Mouse (Mus musculus) gonadal fat pad, adult 2 months (tissue): ENCODE results near the gene Cast. TPM values are rescaled to one million over a fixed set of nuclear protein-coding genes. Genes with fewer than 3 reads are reported as not detected.
A peak's percentile ranks its signal among the peaks of the same experiment; 100 is the strongest.

ENCODE experiments used
- DNase-seq: peaks from one replicate; pipeline ENCODE4 v3.0.0-alpha.2; 2012; ENCODE audit warnings: low read depth
- polyA plus RNA-seq: library from polyadenylated mRNA; depleted of rRNA; stranded (reverse); fragments of >200 nt; gene quantifications from 2 replicates; pipeline ENCODE4 v1.2.3, GENCODE M21; 2012; rRNA removed

Gene Cast
- 12.9 and 15.0 TPM in 2 replicates for polyA plus RNA-seq

- DNase-seq: peak; percentile 34
These were observed at the start of gene Cast for GRCm38 (mm10) chr13:74808152-74808929. Gene Cast, minus strand, starts transcription at chr13:74808810.

GRCm38 (mm10) chr13:74854338-74855047, 45.9 kb upstream of the Cast start:
- DNase-seq: no peak

DNA sequence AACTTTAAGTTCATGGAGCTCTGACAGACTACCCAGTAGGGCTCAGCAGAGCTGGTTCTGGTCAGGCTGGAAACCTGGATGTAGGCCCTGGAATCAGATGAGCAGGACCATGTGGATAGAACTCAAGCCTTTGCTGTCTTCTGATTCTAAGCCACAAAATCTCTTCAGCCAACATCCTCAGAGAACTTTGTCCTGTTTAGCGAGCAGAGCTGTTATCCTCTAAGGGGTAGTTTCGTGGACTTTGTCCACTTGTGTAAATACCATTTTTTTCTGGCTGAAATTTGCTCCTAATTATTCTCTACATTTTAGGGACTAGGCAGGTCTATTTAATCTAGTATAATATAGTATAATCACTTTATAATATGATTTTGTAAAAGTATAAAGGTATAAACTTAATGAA, 42.2 kb upstream of the Cast start:
- DNase-seq: no peak

DNA sequence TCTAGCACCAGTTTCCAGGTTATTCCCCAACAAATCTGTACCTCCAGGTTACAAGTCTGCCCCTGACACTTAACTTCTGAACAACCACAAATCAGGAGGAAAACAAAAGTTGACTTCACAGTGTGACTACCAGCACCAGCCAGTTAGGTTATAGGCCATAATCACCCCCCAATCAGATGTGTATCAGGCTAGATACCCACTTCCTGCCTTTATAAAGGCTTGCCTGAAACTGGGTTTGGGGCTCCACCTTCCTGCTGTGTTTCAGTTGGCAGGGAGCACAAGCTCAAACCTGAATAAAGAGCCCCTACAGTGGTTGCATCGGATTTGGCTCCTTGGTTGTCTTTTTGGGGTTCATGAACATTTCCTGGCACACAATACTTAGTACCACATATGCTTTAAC, 37.3 kb upstream of the Cast start:
- DNase-seq: no peak

- no peak for DNase-seq
These were observed 25.9 kb upstream of the Cast start for GRCm38 (mm10) chr13:74834543-74834942.

GRCm38 (mm10) chr13:74822095-74822494, 13.5 kb upstream of the Cast start:
- DNase-seq: peak; percentile 26

GRCm38 (mm10) chr13:74815753-74816152, 7.1 kb upstream of the Cast start:
- DNase-seq: no peak

DNA sequence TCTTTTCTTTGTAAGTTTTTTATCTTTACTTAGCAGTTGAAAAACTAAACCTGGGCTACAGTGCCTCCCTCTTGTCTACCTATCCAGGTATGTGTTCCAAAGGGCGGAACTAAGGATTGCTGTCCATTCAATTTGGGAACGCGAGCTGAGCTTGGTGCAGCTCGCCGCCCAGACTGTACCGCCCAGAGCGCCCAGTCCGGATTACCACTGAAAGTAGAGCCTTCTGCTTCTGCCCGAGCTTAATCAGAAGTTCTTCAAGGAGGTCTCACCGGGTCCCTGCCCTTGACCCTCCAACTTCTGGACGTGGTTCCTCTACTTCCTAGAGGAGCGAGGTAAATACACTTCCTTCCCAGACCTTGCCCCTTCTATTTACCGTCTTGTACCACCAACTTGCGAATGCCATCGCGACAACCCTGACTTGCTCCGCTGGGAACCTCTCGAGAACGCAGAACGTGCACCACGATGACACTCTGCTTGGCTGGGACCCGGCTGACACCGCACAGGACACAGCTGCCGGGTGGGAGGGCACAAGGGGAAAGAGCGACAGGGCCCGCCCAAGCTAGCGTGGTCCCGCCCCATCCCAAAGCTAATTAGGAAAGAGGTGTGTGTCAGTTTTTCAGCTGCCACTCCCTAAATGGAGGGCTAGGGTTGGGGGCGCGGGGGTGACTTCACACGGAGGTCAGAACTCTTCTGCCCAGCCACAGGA, 1.0 kb downstream of the Cast start:
- peak; percentile 30 for DNase-seq

GRCm38 (mm10) chr13:74806934-74807333, 1.7 kb downstream of the Cast start:
- peak; percentile 28 for DNase-seq

DNA sequence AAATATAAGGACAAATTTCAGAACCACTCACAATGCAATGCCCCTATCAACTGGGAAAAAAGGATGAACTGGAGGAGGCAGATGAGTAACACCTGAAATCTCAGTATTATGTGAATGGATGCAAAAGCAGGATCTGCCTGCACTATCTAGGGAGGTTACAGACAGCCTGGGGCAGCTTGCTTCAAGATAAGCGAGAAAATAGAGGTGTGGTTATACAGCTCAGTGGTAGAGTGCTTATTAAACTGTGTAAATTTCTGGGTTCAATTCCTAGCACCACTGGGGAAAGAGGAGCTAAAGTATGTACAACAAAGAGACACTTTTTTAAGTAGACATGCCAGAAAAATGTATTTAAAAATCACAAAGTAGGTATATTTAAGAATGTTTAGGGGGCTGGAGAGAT, 14.2 kb downstream of the Cast start:
- DNase-seq: no peak

DNA sequence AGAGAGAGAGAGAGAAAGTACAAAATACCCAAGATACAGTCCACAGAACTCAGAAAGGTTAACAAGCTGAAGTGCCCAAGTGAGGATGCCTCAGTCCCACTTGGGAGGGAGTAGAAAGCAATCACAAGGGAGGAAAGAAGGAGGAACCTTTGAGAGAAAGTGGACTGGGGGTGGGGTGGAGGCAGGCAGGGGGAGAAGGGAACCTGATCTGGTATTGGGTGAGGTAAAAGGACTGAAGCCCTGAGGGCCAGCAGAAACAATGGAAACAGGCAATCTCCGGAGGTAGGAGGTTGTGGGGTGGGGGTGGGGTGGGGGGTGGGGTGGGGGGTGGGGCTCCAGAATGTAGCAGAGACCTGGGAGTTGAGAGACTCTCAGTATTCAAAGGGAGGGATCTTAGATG, 20.9 kb downstream of the Cast start:
- no peak for DNase-seq

DNA sequence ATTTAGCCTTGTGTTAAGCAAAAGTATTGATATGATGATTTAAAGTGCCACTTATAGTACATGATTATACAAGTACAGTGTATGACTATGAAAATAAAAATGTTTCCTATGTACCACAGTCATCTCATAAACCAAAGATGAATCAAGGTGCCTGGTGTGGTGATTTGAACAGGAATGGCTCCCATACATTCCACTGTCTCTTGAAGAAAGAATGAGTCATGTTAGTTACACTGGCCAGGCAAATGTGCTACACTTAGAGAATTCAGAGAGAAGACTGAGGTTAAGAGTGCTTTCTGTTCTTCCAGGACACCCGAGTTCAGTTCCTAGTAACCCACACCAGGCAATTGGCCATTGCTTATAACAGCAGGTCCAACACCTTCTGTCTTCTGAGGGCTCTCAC, 36.5 kb downstream of the Cast start:
- no peak for DNase-seq

DNA sequence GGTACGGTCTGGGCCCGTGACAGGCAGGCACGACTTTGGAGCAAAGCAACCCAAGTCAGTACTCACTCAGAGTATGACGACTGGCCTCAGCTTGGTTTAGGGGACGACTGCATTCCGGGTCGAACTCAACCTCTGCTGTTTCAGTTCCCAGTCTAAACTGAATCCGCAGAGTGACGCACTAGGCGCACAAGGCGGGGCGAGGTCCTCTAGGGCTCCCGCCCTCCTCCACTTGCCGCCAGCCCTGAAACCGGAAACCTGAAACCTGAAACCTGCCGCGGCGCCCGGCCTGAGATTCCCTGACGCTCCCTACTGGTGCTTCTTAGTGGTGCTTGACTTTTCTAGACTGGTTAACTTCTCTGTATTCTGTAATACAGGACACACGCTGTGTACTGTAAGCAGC, 38.1 kb downstream of the Cast start:
- DNase-seq: peak; percentile 65

DNA sequence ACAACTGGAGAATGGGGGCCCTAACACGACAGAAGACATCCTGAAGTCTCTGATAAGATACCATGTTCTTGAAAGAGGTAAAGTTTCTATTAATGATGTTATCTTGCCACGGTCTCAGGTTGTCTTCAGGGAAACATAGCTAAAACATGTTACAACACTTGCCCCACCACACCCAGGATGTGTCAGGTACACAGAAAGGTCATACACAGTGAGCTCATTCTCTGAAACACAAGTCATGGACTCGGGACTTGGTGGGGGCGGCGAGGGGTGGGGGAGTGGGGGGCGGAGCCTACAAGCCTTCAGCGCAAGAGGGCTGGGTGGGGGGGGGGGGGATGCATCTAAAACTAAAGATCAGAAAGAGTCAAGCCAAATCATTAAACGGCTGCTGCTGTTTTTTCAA, 38.7 kb downstream of the Cast start:
- no peak for DNase-seq

GRCm38 (mm10) chr13:74767186-74767585, 41.4 kb downstream of the Cast start:
- DNase-seq: no peak

- no peak for DNase-seq
These were observed 45.9 kb downstream of the Cast start for GRCm38 (mm10) chr13:74762741-74763140.

- no peak for DNase-seq
These were observed 49.5 kb downstream of the Cast start for GRCm38 (mm10) chr13:74759152-74759551.

- DNase-seq: no peak
These were observed 65.4 kb downstream of the Cast start for GRCm38 (mm10) chr13:74743219-74743618.

DNA sequence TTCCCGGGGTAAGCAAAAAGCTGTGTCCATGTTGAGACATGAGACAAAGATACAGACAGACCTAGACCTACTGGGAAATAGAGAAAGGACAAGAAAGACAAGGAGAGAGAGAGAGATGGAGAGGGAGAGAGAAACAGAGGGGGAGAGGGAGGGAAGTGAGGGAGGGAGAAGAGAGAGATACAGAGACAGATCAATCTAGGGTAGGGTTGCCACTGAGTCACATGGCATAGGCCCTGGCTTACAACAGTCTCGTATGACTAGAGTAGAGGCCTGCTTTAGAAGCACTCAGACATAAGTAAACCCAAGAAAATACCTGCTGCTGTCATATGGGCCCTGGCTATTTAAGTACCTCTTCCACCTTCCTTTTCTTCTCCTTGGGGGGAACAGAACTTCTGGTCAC, 72.2 kb downstream of the Cast start:
- DNase-seq: no peak

GRCm38 (mm10) chr13:74735834-74736233, 72.8 kb downstream of the Cast start:
- DNase-seq: no peak

GRCm38 (mm10) chr13:74733726-74734125, 74.9 kb downstream of the Cast start:
- no peak for DNase-seq

DNA sequence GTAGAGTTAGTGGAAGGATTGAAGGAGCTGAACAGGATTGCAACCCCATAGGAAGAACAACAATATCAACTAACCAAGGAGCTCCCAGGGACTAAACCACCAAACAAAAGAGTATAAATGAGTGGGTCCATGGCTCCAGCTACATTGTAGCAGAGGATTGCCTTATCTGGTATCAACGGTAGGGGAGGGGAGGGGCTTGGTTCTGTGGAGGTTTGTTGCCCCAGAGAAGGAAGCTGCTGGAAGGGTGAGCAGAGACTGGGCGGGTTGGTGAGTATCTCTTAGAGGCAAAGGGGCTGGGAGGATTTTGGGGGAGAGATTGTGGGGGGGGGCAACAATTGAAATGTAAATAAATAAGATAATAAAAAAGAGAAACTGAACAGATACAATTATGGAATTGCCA, 89.6 kb downstream of the Cast start:
- no peak for DNase-seq

DNA sequence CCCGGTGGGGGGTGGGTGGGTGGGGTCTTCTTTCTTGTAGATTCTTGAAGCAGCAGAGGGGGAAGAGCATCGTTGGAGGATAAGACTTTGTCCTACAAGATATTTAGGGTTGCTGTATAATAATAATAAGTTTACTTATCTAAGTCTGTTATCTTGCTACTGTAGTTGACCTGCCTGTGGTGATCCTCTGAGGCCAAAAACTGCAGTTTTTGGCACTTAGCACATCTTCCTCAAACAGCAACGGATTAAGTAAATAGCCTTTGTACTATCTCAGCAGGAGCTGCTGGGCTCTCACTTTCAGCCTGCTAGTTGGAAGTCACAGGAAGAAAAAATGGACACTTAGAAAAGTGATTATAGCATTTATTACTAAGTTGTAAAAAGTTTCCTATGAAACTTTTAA, 112.4 kb downstream of the Cast start:
- DNase-seq: no peak
